Mouse (Mus musculus) MEL-GATA-1-ER (cell line): Measurements from ENCODE around the gene Ubiad1.

Experiments
- DNase-seq: peaks from one replicate; pipeline ENCODE4 v3.0.0-alpha.2; 2012; ENCODE audit warnings: low read depth; ENCODE audit errors: extremely low read depth

Ubiad1 gene

GRCm38 (mm10) chr4:148444250-148444967 is at the start of gene Ubiad1:
Gene Ubiad1 (minus strand): TSS chr4:148444771.
- peak; percentile 44 for DNase-seq

DNA sequence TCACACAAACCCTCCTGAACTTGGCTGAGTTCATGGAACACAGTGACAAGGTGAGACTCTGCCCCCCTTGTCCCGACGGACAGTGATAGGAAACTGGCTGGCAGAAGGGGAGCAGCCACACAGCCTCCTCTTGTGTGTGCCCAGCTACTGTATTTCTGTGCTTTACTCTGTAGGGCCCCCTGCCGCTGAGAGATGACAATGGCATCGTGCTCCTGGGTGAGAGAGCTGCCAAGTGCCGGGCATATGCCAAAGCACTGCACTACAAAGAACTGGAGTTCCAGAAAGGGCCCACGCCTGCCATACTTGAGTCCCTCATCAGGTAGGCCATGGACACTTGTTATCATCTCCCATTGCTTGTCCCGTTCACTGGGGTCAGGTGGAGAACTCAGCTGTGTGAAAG is 46.9 kb upstream of the Ubiad1 start:
- DNase-seq, result no peak

DNA sequence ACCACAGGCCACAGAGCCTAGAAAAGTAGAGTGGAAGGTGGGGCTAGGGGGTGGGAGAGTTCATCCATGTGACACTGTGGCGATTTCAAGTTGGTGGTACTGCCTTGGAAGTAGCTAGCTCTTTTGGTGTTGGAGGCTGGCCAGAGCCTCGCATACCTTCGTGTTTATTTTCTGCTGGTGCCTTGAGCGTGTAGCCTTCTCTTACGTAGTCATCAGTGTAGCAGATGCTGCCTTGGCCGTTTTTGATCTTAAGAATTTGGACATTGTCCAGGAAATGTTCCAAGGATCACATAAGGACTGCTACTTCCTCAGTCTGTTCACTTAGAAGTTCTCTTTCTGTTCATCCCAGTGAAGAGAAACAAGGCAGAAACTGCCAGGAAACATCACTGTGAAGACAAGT is 45.9 kb upstream of the Ubiad1 start:
- no peak for DNase-seq

GRCm38 (mm10) chr4:148487841-148488240 is 43.3 kb upstream of the Ubiad1 start:
- no peak for DNase-seq

DNA sequence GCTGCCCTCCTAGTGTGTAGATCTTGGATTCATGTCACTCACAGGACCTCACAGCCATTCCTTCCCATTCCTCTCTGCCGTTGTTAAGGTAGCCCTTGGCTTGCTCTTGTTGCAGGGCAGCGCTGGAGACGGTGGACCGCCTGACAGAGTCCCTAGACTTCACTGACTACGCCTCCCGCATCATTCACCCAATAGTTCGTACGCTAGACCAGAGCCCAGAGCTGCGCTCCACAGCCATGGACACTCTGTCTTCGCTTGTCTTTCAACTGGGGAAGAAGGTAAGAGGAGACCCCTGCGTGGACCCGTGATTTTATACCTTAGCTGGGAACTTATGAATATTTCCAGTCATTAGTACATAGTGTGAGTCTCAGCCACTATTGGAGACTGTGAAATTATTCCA is 39.9 kb upstream of the Ubiad1 start:
- DNase-seq, result no peak

GRCm38 (mm10) chr4:148481557-148482168 is 37.1 kb upstream of the Ubiad1 start:
- no peak for DNase-seq

DNA sequence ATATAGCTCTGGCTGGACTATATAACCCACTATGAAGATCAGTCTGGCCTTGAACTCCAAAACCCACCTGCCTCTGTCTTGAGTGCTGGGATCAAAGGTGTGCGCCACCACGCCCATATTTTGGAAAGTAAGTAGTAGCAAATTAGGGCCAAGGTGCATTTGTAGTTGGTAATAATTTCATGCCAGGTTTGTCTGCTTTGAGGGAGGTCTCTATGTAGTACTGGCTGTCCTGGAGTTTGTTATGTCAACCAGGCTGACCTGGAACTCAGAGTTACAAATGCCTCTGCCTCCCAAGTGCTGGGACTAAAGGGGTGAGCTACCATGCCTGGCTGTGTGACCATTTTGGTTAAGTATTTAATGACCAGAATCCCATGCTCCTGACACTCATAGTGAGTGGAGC is 35.7 kb upstream of the Ubiad1 start:
- no peak for DNase-seq

DNA sequence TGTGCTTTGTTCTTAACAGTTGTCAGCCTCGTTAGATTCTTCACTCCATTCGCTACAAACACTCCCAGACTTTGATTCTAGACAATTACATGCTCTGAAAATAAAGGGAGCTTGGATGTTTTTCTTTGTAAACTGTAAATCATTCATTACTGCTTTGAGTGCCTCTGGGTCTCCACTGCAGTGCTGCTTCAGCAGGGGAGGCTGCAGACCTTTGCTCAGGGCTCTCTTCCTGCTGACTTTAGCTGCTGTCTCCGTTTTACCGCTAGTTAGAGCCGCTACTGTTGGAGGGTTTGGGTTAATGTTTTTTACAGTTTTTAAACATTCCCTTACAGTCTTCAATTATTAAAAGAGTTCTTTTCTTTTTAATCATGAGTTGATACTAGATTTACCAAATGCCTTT is 28.9 kb upstream of the Ubiad1 start:
- DNase-seq, result no peak

DNA sequence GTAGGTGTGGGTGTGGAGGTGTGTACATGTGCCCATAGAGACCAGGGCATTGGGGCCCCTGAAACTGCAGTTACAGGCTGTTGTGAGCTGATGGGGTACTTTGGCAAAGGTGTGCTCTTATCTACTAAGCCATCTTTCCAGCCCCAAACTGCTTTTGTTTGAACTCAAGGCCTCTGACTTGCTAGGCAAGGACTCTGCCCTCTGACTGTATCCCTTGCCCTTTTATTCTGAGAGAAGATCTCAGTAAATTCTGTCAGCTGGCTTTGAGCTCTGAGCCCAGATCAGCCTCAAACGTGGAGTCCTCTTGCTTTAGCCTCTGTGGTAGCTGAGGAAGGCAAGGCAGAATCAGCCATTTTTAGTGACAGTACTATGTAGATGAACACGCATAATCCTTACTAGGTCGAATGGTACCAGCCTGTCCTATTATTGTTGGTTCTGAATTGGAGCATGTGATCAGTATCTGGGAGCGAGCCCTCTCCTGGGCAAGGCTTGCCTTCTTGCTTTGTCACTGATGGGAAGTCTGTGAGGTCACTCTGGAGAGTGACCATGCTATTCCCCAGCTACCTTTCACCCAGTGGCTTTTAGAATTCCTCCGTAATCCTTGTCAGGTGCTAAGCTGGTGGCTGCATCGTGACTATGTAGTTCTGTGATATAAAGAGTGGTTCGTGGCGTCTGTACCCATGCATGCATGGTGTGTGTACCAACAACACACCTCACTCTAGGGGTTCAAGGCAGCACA is 28.0 kb upstream of the Ubiad1 start:
- no peak for DNase-seq

DNA sequence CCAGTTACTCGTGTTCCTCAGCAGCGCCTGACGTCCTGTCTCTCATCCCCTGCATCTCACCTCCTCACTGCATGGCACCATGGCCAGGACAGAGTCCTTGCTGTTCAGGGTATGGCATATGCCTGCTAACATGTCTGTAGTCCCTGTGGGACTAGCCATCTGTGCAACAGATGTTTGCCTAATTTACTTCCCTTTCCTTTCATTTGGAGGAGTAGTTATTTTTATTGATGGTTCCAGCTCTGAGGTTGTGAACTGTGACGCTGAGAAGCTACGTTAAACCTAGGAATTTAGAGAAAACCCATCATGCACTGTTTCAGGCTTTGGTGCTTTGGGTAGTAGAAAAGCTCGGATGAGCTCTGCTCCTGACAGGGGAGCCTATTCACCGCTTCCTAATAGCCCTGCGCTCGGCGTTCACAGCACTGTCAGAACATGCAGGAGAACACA is 26.8 kb upstream of the Ubiad1 start:
- DNase-seq, result no peak

DNA sequence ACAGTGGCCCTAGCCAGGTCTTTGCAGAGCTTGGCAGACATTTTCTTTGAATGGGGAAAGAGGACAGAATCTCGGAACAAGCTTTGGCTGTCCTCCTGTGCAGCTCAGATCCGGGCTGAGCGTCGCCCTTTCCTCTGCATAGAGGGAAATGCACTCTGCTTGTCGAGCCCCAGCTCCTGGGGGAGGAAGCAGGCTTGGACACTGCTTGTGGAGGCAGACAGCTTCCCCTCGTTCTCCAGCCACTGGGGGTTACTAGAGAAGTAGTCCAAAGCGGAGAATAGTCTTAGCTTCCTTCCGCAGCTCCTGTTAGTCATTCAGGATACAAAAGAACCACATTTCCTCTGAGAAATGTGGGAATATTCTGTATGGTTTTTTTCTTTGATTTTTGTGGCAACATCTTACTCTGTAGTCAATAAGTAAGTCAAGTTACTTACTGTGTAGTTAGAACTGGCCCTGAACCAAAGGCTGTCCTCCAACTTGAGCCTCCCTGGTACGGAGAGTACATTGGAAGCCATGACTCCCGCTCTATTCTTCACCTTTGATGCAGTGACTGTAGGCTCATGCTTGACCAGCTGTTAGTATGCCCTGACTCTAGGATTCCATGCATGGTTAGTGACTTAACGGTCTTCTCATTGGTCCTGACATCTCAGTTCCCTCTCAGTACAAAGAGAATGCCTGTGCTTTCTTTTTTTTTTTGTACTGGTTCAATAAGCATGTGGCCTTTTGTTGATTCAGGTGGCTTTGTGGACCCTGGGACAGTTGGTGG is 25.1 kb upstream of the Ubiad1 start:
- no peak for DNase-seq

DNA sequence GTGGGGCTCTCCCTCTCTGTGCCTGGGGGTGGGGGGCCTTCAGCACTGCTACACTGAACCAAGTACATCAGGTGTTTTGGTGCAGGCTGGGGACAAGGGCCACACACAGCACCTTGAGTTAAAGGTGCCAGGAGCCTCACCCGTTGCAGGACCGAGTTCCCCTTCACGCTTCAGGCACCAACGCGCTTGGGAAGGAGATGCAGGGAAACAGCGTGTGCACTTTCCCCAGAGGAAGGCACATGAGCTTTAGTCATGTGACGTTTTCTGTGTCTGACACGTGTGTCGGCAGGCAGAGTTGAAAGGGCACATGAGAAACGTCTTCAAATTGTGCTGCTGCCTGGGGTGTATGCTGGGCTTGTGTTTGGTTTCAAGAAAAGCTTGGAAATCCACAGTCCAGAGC is 23.8 kb upstream of the Ubiad1 start:
- DNase-seq, result no peak

DNA sequence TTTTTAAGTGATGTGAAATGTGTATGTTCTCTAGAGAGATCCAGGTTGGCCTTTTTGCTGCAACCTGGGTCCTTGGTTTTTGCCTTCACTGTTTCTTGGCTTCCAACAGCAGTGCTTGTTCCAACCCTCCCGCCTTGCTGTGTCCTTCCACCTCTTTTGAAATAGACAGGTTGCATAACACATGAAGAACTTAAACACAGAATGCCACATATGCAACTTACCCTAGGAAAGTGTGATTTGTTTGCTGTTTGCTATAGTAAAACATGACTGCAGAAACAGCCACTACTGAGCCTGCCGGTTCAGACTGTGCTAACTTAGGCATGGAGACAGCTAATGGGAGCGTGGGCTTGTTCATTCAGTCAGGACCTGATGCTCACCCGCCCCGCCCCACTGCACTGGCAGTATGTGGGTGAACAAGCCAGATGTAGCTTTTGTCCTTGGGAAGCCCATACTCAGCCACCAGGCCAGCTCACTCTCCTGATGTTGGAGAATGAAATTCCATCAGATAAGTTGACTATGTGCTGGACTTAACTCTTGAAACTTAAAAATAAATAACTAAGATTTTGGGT is 22.0 kb upstream of the Ubiad1 start:
- no peak for DNase-seq

DNA sequence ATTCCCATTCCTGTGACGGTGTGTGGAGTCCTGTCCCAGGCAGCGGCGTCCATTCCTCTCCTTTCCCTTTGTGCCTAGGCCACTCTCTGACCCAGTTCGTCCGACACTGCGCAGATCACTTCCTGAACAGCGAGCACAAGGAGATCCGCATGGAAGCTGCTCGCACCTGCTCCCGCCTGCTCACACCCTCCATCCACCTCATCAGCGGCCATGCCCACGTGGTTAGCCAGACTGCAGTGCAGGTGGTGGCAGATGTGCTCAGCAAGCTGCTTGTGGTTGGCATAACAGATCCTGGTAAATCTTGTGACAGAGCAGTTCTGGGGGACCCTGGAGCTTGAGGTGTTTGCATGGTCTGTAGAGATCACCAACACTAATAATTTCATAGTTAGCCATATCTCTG is 20.3 kb upstream of the Ubiad1 start:
- DNase-seq, result no peak

DNA sequence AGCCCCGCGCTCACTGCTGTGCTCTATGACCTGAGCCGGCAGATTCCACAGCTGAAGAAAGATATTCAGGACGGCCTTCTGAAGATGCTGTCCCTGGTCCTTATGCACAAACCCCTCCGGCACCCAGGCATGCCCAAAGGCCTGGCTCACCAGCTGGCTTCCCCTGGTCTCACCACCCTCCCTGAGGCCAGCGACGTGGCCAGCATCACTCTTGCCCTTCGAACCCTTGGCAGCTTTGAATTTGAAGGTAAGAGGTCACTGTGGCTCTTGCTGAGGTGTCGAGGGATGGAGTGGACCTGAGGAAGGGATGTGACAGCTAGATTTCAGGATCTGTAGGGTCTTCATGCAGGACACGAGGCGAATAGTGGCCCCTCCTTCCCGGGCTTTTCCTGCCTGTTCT is 19.7 kb upstream of the Ubiad1 start:
- DNase-seq, result no peak

DNA sequence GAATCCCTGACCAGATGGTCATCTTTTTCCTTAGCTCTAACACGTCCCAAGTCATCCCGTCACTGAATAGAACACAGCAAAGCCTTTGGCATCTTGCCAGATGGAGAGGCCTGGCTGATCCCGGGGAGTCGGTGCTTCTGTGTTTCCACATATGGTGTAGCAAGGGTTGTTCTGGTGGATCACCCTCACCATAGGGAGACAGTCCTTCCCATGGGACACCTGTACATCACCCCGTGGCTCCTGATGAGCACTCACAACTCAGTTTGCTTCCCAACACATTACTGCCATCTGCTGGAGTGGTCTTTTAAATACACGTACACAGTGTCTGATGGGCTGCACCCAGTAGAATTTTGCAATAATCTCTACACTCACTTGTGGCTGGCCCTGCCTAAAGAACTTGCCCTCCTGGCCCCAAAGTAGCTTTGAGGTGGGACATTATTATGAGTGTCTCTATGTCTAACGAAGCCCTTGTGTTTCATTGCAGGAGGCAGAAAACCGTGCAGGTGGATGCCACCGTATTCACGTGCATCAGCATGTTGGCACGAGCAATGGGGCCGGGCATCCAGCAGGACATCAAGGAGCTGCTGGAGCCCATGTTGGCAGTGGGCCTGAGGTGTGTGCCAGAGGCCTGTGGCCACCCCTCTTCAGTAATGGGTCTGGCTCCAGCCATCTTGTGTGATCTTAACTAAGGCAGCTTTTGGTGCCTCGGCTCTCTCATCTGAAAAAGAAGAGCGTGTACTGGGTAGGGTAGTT is 18.8 kb upstream of the Ubiad1 start:
- DNase-seq, result no peak

DNA sequence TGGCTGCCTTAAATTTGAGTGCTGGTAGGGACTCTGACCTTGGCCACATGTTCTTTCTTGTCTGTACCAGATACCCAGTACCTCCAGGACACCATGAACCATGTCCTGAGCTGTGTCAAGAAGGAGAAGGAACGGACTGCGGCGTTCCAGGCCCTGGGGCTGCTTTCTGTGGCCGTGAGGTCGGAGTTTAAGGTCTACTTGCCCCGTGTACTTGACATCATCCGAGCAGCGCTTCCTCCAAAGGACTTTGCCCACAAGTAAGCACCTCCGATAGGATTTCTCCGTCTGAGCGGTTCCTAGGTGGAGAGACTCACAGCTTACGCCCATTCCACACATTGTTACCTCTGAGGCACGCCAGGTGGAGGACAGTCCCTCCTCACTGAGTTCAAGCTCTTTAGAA is 18.1 kb upstream of the Ubiad1 start:
- DNase-seq, result no peak

DNA sequence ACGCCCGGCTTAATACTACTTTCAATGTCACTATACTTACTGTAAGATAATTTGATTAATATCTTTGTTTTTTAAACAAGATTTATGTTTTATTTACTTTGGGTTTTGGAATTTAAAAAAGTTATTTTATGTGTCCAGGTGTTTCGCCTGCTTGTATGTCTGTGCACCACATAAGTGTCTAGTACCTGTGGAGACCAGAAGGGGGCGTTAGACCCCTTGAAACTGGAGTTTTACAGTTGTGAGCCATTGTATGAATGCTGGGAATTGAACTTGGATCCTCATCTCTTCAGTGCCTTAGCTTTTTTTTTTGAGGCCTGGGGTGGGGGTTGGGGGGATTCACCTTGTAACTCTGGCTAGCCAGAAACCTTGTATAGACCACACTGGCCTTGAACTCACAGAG is 17.2 kb upstream of the Ubiad1 start:
- DNase-seq, result no peak

- no peak for DNase-seq
These were observed 16.2 kb upstream of the Ubiad1 start for GRCm38 (mm10) chr4:148460656-148461284.

GRCm38 (mm10) chr4:148455477-148456025 is 11.0 kb upstream of the Ubiad1 start:
- DNase-seq, result no peak
